Mouse (Mus musculus): ENCODE results near the gene Cys1. TPM values are rescaled to one million over a fixed set of nuclear protein-coding genes. Genes with fewer than 3 reads are reported as not detected.

Gene Cys1
- polyA plus RNA-seq, 1 experiment from 2014 or later = 1.0 TPM

GRCm38 (mm10) chr12:24696500-24697483 is 15.2 kb upstream of the Cys1 start:
- no peak overlapping the region for H3K4me3 ChIP-seq (replicated peaks)
- no peaks in the 10 kb centered on the region for H3K4me1 ChIP-seq (replicated peaks)
- no peaks in the 10 kb centered on the region for H3K9me3 ChIP-seq
- no peak overlapping the region; the same call in 1 of the 2 replicates for H3K4me2 ChIP-seq (replicated peaks)
- H3K27ac ChIP-seq = no peak overlapping the region
- no peak overlapping the region for H3K9ac ChIP-seq (replicated peaks)
- 40% methylated on average over 16 of the region's 16 CpGs for WGBS
- ATAC-seq = peak; percentile 92
- H3K27me3 ChIP-seq = no peaks in the 10 kb centered on the region
- no peaks in the 10 kb centered on the region for H3K36me3 ChIP-seq

GRCm38 (mm10) chr12:24690351-24690750 is 8.7 kb upstream of the Cys1 start:
- Histone ChIP-seq H3K9me3 (no peaks in the 10 kb centered on the region), H3K27ac (no peak overlapping the region), H3K27me3 (no peaks in the 10 kb centered on the region), H3K4me1 (replicated peaks) (no peaks in the 10 kb centered on the region), H3K9ac (replicated peaks) (no peak overlapping the region), H3K36me3 (no peaks in the 10 kb centered on the region), H3K4me3 (replicated peaks) (no peak overlapping the region), H3K4me2 (replicated peaks) (no peak overlapping the region)
- 87% methylated on average over 3 of the region's 3 CpGs for WGBS
- ATAC-seq = no peak

GRCm38 (mm10) chr12:24686696-24687346 is 5.2 kb upstream of the Cys1 start:
- no peak overlapping the region for H3K27ac ChIP-seq
- ATAC-seq = no peak
- peaks cover 22% of the 10 kb centered on the region for H3K27me3 ChIP-seq
- 74% methylated on average over 11 of the region's 11 CpGs for WGBS
- H3K4me3 ChIP-seq (replicated peaks) = no peak overlapping the region
- H3K9me3 ChIP-seq = no peaks in the 10 kb centered on the region
- no peak overlapping the region for H3K9ac ChIP-seq (replicated peaks)
- H3K4me1 ChIP-seq (replicated peaks) = peaks cover 2% of the 10 kb centered on the region
- no peak overlapping the region for H3K4me2 ChIP-seq (replicated peaks)
- no peaks in the 10 kb centered on the region for H3K36me3 ChIP-seq

- no peak for ATAC-seq
- no peak overlapping the region for H3K4me2 ChIP-seq (replicated peaks)
- no peak overlapping the region for H3K9ac ChIP-seq (replicated peaks)
- no peak overlapping the region for H3K27ac ChIP-seq
- H3K4me1 ChIP-seq (replicated peaks) = peaks cover 9% of the 10 kb centered on the region
- H3K36me3 ChIP-seq = no peaks in the 10 kb centered on the region
- no peak overlapping the region for H3K4me3 ChIP-seq (replicated peaks)
- peaks cover 28% of the 10 kb centered on the region for H3K27me3 ChIP-seq
- 85% methylated on average over 6 of the region's 6 CpGs for WGBS
- no peaks in the 10 kb centered on the region for H3K9me3 ChIP-seq
Measured at GRCm38 (mm10) chr12:24686038-24686695, 4.6 kb upstream of the Cys1 start.

- H3K9ac ChIP-seq (replicated peaks) = no peak overlapping the region
- no peaks in the 10 kb centered on the region for H3K36me3 ChIP-seq
- no peak overlapping the region for H3K4me2 ChIP-seq (replicated peaks)
- H3K27me3 ChIP-seq = peaks cover 40% of the 10 kb centered on the region
- H3K4me3 ChIP-seq (replicated peaks) = no peak overlapping the region
- no peak overlapping the region for H3K27ac ChIP-seq
- WGBS = 75% methylated on average over 7 of the region's 7 CpGs
- H3K9me3 ChIP-seq = no peaks in the 10 kb centered on the region
- no peak for ATAC-seq
- peaks cover 19% of the 10 kb centered on the region for H3K4me1 ChIP-seq (replicated peaks)
Measured at GRCm38 (mm10) chr12:24683461-24683860, 1.8 kb upstream of the Cys1 start.

- peaks cover 19% of the 10 kb centered on the region for H3K4me1 ChIP-seq (replicated peaks)
- no peak overlapping the region for H3K9ac ChIP-seq (replicated peaks)
- WGBS = 59% methylated on average over 8 of the region's 8 CpGs
- ATAC-seq = no peak
- no peak overlapping the region for H3K27ac ChIP-seq
- no peak overlapping the region for H3K4me3 ChIP-seq (replicated peaks)
- no peaks in the 10 kb centered on the region for H3K9me3 ChIP-seq
- no peak overlapping the region for H3K4me2 ChIP-seq (replicated peaks)
- peaks cover 40% of the 10 kb centered on the region for H3K27me3 ChIP-seq
- H3K36me3 ChIP-seq = no peaks in the 10 kb centered on the region
Measured at GRCm38 (mm10) chr12:24682563-24682962, 950 bp upstream of the Cys1 start.

- H3K36me3 ChIP-seq = no peaks in the 10 kb centered on the region
- ATAC-seq = peak; percentile 84
- H3K27me3 ChIP-seq = peaks cover 40% of the 10 kb centered on the region
- H3K4me3 ChIP-seq (replicated peaks) = peak overlapping the region; percentile 65
- H3K9me3 ChIP-seq = no peaks in the 10 kb centered on the region
- H3K4me1 ChIP-seq (replicated peaks) = peaks cover 19% of the 10 kb centered on the region
- no peak overlapping the region for H3K27ac ChIP-seq
- peak overlapping the region; percentile 81 for H3K9ac ChIP-seq (replicated peaks)
- H3K4me2 ChIP-seq (replicated peaks) = peak overlapping the region; percentile 88
- 1% methylated on average over 50 of the region's 61 CpGs for WGBS
Measured at GRCm38 (mm10) chr12:24680492-24681285, 924 bp downstream of the Cys1 start.

- H3K4me2 ChIP-seq (replicated peaks) = peak overlapping the region; percentile 88
- H3K4me3 ChIP-seq (replicated peaks) = peak overlapping the region; percentile 65
- H3K9ac ChIP-seq (replicated peaks) = peak overlapping the region; percentile 81
- WGBS = 23% methylated on average over 9 of the region's 9 CpGs
- no peaks in the 10 kb centered on the region for H3K9me3 ChIP-seq
- peaks cover 40% of the 10 kb centered on the region for H3K27me3 ChIP-seq
- H3K27ac ChIP-seq = no peak overlapping the region
- H3K4me1 ChIP-seq (replicated peaks) = peaks cover 19% of the 10 kb centered on the region
- ATAC-seq = no peak
- H3K36me3 ChIP-seq = no peaks in the 10 kb centered on the region
Measured at GRCm38 (mm10) chr12:24680096-24680491, 1.5 kb downstream of the Cys1 start.

- Histone ChIP-seq H3K4me2 (replicated peaks) (no peak overlapping the region), H3K4me3 (replicated peaks) (no peak overlapping the region), H3K27ac (no peak overlapping the region), H3K9ac (replicated peaks) (no peak overlapping the region), H3K27me3 (no peaks in the 10 kb centered on the region), H3K36me3 (peaks cover 40% of the 10 kb centered on the region), H3K9me3 (no peaks in the 10 kb centered on the region), H3K4me1 (replicated peaks) (peaks cover 12% of the 10 kb centered on the region)
- WGBS = 92% methylated on average over 5 of the region's 5 CpGs
- ATAC-seq = no peak
Measured at GRCm38 (mm10) chr12:24662131-24662530, 19.5 kb downstream of the Cys1 start.

GRCm38 (mm10) chr12:24661100-24661499 is 20.5 kb downstream of the Cys1 start:
- WGBS = 97% methylated on average over 4 of the region's 4 CpGs
- Histone ChIP-seq H3K27ac (no peak overlapping the region), H3K4me3 (replicated peaks) (no peak overlapping the region), H3K4me1 (replicated peaks) (peaks cover 22% of the 10 kb centered on the region), H3K36me3 (peaks cover 41% of the 10 kb centered on the region), H3K4me2 (replicated peaks) (no peak overlapping the region), H3K27me3 (no peaks in the 10 kb centered on the region), H3K9ac (replicated peaks) (no peak overlapping the region), H3K9me3 (no peaks in the 10 kb centered on the region)
- no peak for ATAC-seq

- no peak overlapping the region for H3K9ac ChIP-seq (replicated peaks)
- no peaks in the 10 kb centered on the region for H3K9me3 ChIP-seq
- 92% methylated on average over 9 of the region's 9 CpGs for WGBS
- no peak overlapping the region for H3K4me3 ChIP-seq (replicated peaks)
- peaks cover 30% of the 10 kb centered on the region for H3K4me1 ChIP-seq (replicated peaks)
- no peaks in the 10 kb centered on the region for H3K27me3 ChIP-seq
- no peak overlapping the region for H3K4me2 ChIP-seq (replicated peaks)
- ATAC-seq = no peak
- no peak overlapping the region for H3K27ac ChIP-seq
- peaks cover 52% of the 10 kb centered on the region for H3K36me3 ChIP-seq
Measured at GRCm38 (mm10) chr12:24659923-24660322, 21.7 kb downstream of the Cys1 start.
